Mouse (Mus musculus) lung, postnatal 0 days (tissue): ENCODE measurements around the gene Thy1. TPM values are rescaled to one million over a fixed set of nuclear protein-coding genes. Genes with fewer than 3 reads are reported as not detected.

Source experiments
- ATAC-seq: fragments of 200-750 bp; cut with Nextera tagmentation; 2 replicates; pipeline ENCODE4 v1.8.0; 2017; ENCODE audit warnings: moderate library complexity
- DNase-seq: peaks from one replicate; pipeline ENCODE4 v3.0.0-alpha.2; 2016; ENCODE audit warnings: low spot score
- H3K27ac ChIP-seq: fragments of 300-500 bp; sonication (generic); 2 replicates; pipeline ENCODE4 v1.5.1; 2014; ENCODE audit warnings: antibody characterized with exemption, mild to moderate bottlenecking, low read length, mixed read lengths
- H3K27me3 ChIP-seq: fragments of 300-500 bp; sonication (generic); replicated peaks from 2 replicates; pipeline ENCODE4 v1.6.1; 2014; ENCODE audit warnings: low read length, mixed read lengths; ENCODE audit not compliant: insufficient read depth
- H3K36me3 ChIP-seq: fragments of 300-500 bp; sonication (generic); 2 replicates; pipeline ENCODE4 v1.6.1; 2014; ENCODE audit warnings: low read length, mixed read lengths; ENCODE audit not compliant: insufficient read depth
- H3K4me1 ChIP-seq: fragments of 300-500 bp; sonication (generic); 2 replicates; pipeline ENCODE4 v1.6.1; 2014; ENCODE audit warnings: antibody characterized with exemption, low read depth, low read length, mixed read lengths; ENCODE audit not compliant: insufficient read depth
- H3K4me2 ChIP-seq: fragments of 300-500 bp; sonication (generic); replicated peaks from 2 replicates; pipeline ENCODE4 v1.6.1; 2014; ENCODE audit warnings: low read depth, mild to moderate bottlenecking, low read length, moderate library complexity, mixed read lengths
- H3K4me3 ChIP-seq: fragments of 300-500 bp; sonication (generic); 2 replicates; pipeline ENCODE4 v1.5.1; 2014; ENCODE audit warnings: low read depth, low read length
- H3K9ac ChIP-seq: fragments of 300-500 bp; sonication (generic); replicated peaks from 2 replicates; pipeline ENCODE4 v1.6.1; 2014; ENCODE audit warnings: low read depth, mild to moderate bottlenecking
- H3K9me3 ChIP-seq: fragments of 300-500 bp; sonication (generic); 2 replicates; pipeline ENCODE4 v1.6.1; 2016; ENCODE audit warnings: low read length, mixed read lengths
- CTCF ChIP-seq: IDR thresholded peaks from 2 replicates; pipeline ENCODE4 v1.5.1; 2016; ENCODE audit warnings: antibody characterized with exemption, mild to moderate bottlenecking
- EP300 ChIP-seq: IDR thresholded peaks from 2 replicates; pipeline ENCODE4 v1.6.1; 2016; ENCODE audit warnings: antibody characterized with exemption, mild to moderate bottlenecking, control low read depth
- WGBS: fragments of 180-500 bp; shearing (Covaris S2); extraction: QIAGEN DNeasy Blood & Tissue Kit; methylation state at CpG from one replicate; pipeline ENCODE4 v1.1.7; 2014; 5-methylcytosine and 5-hydroxymethylcytosine counted together
- polyA plus RNA-seq: library from polyadenylated mRNA; unstranded; fragments of >200 nt; fragmentation: Nextera tagmentation; extraction: Ambion mirVana; gene quantifications from 2 replicates; pipeline ENCODE4 v1.2.1, GENCODE M21; 2015

Gene Thy1
- polyA plus RNA-seq, 1 experiment from 2014 or later, result 2.9 TPM

DNA sequence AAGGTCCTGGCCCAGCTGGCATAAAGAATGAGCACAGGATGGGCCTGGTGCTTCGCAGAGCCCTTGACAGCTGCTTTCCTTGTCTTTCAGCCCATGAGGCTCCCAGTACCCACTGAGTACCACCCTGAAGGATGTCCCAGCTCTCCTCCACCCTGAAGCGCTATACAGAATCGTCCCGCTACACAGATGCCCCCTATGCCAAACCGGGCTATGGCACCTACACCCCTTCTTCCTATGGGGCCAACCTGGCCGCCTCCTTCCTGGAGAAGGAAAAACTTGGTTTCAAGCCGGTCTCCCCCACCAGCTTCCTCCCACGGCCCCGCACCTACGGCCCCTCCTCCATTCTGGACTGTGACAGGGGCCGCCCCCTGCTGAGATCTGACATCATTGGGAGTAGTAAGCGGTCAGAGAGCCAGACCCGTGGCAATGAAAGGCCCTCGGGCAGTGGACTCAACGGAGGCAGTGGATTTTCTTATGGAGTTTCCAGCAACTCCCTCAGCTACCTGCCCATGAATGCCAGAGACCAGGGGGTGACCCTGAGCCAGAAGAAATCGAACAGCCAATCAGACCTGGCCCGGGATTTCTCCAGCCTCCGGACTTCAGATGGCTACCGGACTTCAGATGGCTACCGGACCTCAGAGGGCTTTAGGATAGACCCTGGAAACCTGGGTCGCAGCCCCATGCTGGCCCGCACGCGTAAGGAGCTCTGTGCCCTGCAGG lies 32.3 kb downstream of the Thy1 start:
- DNase-seq (no peak), ATAC-seq (no peak)
- no peak overlapping the region for H3K4me2 ChIP-seq
- no peak overlapping the region for H3K4me3 ChIP-seq
- H3K9me3 ChIP-seq, result no peaks in the 10 kb centered on the region
- peaks cover 12% of the 10 kb centered on the region for H3K4me1 ChIP-seq
- H3K27ac ChIP-seq, result no peak overlapping the region
- H3K9ac ChIP-seq, result no peak overlapping the region
- H3K36me3 ChIP-seq, result no peaks in the 10 kb centered on the region
- 73% methylated on average over 24 of the region's 24 CpGs for WGBS
- H3K27me3 ChIP-seq, result no peaks in the 10 kb centered on the region; the same call in 1 of the 2 replicates
- TF ChIP-seq EP300, result no peak
- TF ChIP-seq CTCF, result no peak

DNA sequence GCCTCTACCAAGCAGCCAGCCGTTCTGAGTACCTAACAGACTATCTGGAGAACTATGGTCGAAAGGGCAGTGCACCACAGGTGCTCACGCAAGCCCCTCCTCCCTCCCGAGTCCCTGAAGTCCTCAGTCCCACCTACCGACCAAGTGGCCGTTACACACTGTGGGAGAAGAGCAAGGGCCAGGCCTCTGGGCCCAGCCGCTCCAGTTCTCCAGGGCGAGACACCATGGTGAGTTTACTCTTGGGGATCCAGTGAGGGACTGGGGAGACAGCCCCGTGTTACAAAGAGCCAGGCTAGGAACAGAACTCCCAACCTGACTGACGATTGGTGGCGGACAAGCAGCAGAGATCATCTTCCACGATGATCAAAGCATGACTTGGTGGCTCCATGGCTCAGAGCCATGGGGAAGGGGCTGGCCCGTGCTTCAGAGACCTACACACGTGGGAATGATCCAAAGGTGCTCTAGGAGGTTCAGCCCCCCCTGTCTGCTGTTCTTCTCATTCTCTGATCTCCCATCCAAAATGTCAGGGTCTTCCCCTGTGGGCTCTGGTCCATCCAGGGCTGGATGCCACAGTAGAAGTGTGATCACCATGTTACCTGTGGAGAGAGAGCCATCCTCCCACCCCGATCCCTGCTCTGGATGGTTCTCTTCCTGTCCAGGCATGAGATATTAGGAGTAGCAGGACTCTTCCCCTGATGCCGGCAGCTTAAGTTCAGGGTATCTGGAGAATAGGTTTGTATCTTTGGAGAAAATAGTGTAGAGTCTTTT lies 33.0 kb downstream of the Thy1 start:
- 62% methylated on average over 16 of the region's 16 CpGs for WGBS
- ATAC-seq (no peak), DNase-seq (no peak)
- H3K4me1 ChIP-seq, result peaks cover 12% of the 10 kb centered on the region
- no peak for TF ChIP-seq EP300
- no peak for TF ChIP-seq CTCF
- no peaks in the 10 kb centered on the region for H3K36me3 ChIP-seq
- no peak overlapping the region for H3K4me3 ChIP-seq
- H3K9me3 ChIP-seq, result no peaks in the 10 kb centered on the region
- H3K9ac ChIP-seq, result no peak overlapping the region
- H3K4me2 ChIP-seq, result no peak overlapping the region
- H3K27me3 ChIP-seq, result no peaks in the 10 kb centered on the region
- no peak overlapping the region for H3K27ac ChIP-seq

DNA sequence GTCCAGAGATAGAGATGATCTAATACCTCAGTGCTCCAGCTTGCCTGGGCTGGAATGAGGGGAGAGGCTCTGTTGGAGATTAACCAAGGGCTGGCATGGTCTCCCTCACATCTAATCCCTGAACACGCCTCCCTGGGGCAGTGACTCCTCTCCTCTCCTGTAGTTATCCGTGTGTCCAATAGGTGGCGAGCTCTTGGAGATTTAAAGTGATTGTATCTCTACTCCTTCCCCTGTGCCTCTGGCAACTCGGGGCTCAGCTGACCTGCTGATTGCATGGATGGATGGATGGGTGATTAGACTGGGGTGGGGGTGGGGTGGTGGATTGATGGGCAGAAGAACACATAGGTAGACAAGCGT lies 33.6 kb downstream of the Thy1 start:
- peak; percentile 7; the same call in 1 of the 2 replicates for ATAC-seq
- 20% methylated on average over 5 of the region's 5 CpGs for WGBS
- Histone ChIP-seq H3K27me3 (no peaks in the 10 kb centered on the region), H3K9me3 (no peaks in the 10 kb centered on the region), H3K27ac (no peak overlapping the region), H3K36me3 (no peaks in the 10 kb centered on the region), H3K4me2 (no peak overlapping the region), H3K4me1 (peaks cover 12% of the 10 kb centered on the region), H3K4me3 (no peak overlapping the region), H3K9ac (no peak overlapping the region)
- TF ChIP-seq CTCF (peak; percentile 75), EP300 (no peak)
- peak; percentile 88 for DNase-seq

DNA sequence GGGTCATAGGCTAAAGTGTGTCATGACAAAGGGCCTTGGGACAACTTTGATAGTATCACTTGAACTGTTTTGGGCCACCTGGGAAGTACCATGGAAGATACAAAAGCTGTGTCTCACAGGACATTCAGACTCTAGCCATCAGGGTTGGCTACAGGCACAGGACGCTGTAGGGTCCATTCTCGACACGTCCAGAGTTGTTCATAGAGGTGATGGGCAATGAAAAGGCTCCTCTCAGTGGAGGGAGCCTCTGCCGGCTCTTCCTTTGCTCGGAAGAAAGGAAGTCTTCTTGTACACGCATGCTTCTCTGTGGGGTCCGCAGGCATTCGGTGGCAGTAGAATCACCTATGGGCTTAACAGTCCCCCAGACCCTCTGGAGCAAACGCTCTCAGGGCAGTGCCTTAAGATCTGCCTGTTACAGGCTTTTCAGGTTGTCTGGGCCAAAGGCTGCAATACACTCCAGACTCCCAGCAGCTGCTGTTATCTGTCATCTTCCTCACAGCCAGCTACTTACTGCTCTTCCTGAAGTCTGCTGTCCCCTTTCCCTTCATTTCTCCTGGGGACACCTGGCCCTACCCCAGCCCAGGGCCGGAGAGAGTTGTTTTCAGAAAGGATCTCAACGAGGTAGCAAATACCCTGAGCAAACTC lies 34.2 kb downstream of the Thy1 start:
- ATAC-seq, result no peak
- 0 out of 2 replicates have a peak, but pooled peaks cover 2% of the 10 kb centered on the region for H3K27me3 ChIP-seq
- H3K9me3 ChIP-seq, result no peaks in the 10 kb centered on the region
- H3K36me3 ChIP-seq, result no peaks in the 10 kb centered on the region
- no peak overlapping the region for H3K27ac ChIP-seq
- no peak overlapping the region for H3K9ac ChIP-seq
- DNase-seq, result no peak
- peaks cover 12% of the 10 kb centered on the region for H3K4me1 ChIP-seq
- WGBS, result 78% methylated on average over 11 of the region's 11 CpGs
- no peak for TF ChIP-seq CTCF
- TF ChIP-seq EP300, result no peak
- H3K4me2 ChIP-seq, result no peak overlapping the region
- H3K4me3 ChIP-seq, result no peak overlapping the region

DNA sequence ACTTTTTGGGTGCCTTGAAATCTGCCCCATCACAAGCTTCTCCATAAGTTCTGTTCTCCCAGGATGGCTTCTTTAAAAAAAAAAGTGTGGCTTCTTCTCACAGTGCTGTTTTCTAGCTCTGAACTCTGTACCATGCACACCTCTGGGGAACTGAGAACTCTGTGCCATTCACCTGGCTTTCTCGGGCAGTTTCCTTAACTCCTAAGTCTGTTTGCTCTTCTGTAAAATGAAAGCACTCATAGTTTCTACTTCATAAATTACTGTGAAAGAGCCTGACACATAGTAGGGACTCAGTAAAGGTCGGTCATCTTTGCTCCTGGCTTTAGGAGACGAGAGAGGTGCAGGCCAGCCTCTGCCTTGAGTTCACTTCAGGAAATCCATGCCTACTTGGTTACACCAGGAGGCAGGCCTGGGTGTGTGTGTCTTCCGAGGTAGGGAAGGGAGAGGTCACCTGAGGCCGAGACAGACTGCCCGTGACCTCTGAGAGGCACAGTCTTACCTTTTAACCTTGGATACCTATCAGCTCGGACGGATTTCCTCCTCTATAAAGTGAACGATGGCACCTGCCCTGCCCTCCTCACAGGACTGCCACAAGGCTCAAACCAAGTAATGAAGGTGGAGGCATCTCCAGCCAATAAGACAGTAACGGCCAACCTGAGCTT lies 35.1 kb downstream of the Thy1 start:
- no peak overlapping the region for H3K4me2 ChIP-seq
- no peak for TF ChIP-seq CTCF
- TF ChIP-seq EP300, result no peak
- DNase-seq (no peak), ATAC-seq (no peak)
- no peak overlapping the region for H3K9ac ChIP-seq
- H3K4me1 ChIP-seq, result peaks cover 12% of the 10 kb centered on the region; the same call in 1 of the 2 replicates
- H3K36me3 ChIP-seq, result no peaks in the 10 kb centered on the region
- 75% methylated on average over 10 of the region's 10 CpGs for WGBS
- H3K9me3 ChIP-seq, result no peaks in the 10 kb centered on the region
- 0 out of 2 replicates have a peak, but pooled peaks cover 4% of the 10 kb centered on the region for H3K27me3 ChIP-seq
- no peak overlapping the region for H3K4me3 ChIP-seq
- H3K27ac ChIP-seq, result peak overlapping the region; percentile 48
